Mouse (Mus musculus) C2C12 (cell line): Measurements from ENCODE around the gene Pkp4.

Experiments used
- CEBPB ChIP-seq: IDR thresholded peaks from one replicate; pipeline ENCODE4 v1.6.1; 2011; ENCODE audit warnings: low read depth, mild to moderate bottlenecking, control low read depth, moderate library complexity
- CTCF ChIP-seq: IDR thresholded peaks from one replicate; pipeline ENCODE4 v1.5.1; 2011; ENCODE audit not compliant: control insufficient read depth, insufficient read depth, insufficient read length
- MAX ChIP-seq: IDR thresholded peaks from one replicate; pipeline ENCODE4 v1.6.1; 2011; ENCODE audit warnings: mild to moderate bottlenecking, control low read depth
- MYOD1 ChIP-seq: IDR thresholded peaks from one replicate; pipeline ENCODE4 v1.6.1; 2011; ENCODE audit warnings: low read depth; ENCODE audit not compliant: control insufficient read depth, insufficient read length
- MYOG ChIP-seq: IDR thresholded peaks from one replicate; pipeline ENCODE4 v1.6.1; 2011; ENCODE audit not compliant: control insufficient read depth, insufficient read length; ENCODE audit errors: extremely low read depth

- no peak for TF ChIP-seq CTCF
- TF ChIP-seq MYOD1 = no peak
- TF ChIP-seq MAX = no peak
- TF ChIP-seq CEBPB = no peak
- TF ChIP-seq MYOG = no peak
These were observed 17.5 kb downstream of the Pkp4 start for GRCm38 (mm10) chr2:59178191-59178590.
